Mouse (Mus musculus) urinary bladder, postnatal 10 days (tissue): ENCODE measurements around the gene Lcn8.
A peak's percentile ranks its signal among the peaks of the same experiment; 100 is the strongest.

Experiments used
- DNase-seq: peaks from one replicate; pipeline ENCODE4 v3.0.0; 2022; ENCODE audit warnings: low spot score

The Lcn8 gene

DNA sequence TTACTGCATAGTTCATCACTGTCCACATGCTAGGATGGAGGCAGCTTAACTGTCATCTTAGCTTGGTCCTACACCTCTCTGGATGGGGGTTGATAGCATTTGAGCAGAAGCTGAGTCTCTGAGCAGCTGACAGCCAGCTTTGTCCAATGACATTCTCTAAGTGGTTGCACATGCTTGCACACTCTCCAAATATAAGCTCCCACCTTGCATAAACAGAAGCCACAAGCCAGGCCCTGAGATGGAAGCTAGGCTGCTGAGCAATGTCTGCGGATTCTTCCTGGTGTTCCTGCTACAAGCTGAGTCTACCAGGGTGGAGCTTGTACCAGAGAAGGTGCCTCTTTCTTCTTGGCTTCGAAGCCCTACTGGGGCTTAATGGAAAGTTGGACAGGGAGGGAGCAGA lies at the start of gene Lcn8:
TSS of gene Lcn8 (plus strand) at position 219 of the 400 bp plus-strand sequence.
- DNase-seq: no peak

DNA sequence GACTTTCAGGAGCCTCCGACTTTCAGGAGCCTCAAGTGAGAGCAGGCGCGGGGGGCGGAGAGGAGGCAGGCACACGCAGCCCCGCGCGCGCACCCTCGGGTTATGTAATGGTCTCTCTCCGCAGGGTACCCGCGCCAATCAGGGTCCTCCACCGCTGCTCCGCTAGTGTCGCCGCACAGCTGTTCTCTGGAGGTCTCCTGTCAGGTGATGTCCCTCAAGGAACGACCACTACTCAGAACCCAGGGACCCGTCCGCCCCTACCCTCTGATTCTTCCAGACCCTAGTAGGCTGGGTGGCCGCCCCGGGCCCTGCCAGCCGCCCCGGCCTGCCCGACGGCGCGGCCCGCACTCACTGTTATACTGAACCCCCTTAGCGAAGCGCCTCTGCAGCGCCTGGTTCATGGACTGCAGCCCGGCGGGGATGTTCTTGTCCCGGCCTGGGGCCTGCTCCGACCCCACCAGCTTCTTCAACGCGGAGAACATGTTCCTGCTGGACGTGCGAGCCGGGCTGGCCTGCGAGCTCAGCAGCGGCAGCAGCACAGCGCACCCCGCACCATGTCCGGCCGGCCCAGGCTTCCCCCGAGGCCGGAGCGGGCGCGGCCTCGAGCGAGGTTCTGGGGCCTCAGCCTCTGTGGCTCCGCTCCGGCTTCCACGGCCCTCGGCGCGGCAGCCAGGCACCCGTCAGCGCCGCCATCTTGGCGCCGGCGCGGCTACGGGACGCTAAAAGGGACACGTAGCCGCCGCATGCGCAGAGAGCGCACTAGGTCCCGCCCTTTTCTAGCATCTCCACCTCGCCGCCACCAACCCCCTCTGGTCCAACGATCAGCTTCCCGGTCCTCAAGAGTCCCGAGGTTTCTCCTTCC lies 44.9 kb upstream of the Lcn8 start, which contains the start of gene Rabl6:
TSS of gene Rabl6 (minus strand) at position 761 of the 862 bp plus-strand sequence.
- DNase-seq: peak; percentile 51

DNA sequence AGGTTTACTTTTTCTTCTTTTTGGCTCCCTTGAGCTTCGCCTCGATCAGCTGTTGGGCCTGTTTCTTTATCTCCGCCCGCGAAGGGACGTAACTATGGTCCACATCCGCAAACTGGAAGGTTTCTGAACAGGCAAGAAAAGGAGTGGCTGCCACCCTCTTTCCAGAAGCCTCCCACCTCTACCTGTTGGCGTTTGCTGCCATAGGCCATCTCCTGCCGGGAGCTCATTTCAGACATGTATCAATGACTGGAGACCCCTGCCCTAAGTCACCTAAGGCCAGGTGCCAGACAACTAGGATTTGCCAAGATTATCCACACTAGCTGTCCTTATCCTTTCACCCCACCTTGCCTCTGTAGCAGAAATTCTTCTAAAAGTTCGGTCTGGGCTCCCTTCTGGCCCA lies 44.2 kb upstream of the Lcn8 start:
- no peak for DNase-seq

DNA sequence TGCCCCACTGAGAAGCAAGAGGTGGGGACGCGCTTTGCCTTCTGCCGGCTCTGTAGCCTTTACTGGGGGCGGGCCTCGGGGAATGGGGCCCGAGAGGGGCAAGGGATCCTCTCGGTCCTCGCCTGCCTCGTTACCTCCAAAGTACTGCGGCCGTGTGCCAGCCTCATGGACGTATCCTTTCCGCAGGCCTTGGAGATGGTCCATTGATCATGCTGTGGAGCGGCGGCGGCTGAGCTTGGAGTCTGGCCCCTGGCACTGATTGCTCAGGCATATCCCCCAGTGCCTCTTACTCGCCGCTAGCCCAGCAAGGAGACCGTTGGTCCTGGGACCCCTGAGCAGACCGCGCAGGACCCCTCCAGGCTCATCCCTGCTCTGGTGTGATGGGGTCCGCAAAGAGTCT lies 36.5 kb upstream of the Lcn8 start:
- DNase-seq: no peak

DNA sequence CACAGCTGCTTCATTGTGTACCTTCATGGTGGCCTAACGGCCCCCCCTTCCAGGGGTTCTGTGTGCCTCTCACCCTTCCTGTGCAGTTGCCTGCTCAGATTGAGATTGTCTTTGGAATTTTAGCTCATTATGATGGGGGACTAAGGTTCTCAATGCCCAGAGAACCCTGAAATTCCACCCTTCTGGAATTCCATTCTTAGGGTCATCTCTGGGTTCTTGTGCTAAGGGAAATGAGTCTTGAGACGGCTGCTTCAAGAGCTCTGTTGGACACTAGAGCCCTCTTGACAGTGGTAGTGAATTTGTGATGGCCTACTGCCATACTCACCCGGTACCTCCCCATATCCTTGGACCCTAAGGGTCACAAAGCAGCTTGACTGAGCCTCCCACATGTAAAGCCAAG lies 35.3 kb upstream of the Lcn8 start, which contains the start of gene Ccdc183:
TSS of gene Ccdc183 (minus strand) at position 101 of the 400 bp plus-strand sequence.
- DNase-seq: no peak

DNA sequence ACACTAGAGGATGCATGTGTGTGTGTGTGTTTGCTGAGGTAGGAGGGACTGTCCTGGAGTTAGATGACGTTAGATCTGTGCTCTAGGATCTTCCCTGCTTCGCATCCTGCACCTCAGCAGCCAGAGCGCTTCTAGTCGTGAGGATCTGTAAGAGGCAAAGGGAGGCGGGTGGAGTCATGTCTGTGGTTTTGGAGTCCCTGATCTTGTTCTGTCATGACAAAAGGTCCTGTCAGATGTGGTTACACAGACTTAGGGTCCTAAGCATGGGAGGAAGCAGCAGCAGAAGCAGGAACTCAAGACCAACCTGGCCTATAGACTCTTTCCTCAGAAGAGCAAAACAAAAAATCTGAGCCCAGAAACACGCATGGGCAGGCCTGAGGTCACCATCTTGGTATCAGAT lies 32.5 kb upstream of the Lcn8 start:
- DNase-seq: no peak

DNA sequence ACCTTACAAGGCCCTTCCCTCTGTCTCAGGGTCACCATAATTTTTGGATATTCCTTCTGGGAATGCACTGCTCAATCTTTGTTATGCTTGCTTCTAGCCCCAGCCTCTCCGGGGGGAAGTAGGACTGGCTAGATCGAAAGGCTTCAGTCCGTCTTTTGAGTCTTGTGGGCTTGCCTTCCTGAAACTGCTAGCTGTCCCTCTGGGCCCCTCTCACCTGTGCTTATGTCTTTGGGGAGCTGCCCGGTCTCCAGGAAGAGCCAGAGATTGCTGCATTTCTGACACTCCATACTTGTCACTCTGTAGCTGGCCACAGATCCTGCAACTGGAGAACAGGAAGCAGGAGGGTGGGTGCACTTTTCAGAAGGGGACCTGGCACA lies 32.1 kb upstream of the Lcn8 start:
- DNase-seq: no peak

DNA sequence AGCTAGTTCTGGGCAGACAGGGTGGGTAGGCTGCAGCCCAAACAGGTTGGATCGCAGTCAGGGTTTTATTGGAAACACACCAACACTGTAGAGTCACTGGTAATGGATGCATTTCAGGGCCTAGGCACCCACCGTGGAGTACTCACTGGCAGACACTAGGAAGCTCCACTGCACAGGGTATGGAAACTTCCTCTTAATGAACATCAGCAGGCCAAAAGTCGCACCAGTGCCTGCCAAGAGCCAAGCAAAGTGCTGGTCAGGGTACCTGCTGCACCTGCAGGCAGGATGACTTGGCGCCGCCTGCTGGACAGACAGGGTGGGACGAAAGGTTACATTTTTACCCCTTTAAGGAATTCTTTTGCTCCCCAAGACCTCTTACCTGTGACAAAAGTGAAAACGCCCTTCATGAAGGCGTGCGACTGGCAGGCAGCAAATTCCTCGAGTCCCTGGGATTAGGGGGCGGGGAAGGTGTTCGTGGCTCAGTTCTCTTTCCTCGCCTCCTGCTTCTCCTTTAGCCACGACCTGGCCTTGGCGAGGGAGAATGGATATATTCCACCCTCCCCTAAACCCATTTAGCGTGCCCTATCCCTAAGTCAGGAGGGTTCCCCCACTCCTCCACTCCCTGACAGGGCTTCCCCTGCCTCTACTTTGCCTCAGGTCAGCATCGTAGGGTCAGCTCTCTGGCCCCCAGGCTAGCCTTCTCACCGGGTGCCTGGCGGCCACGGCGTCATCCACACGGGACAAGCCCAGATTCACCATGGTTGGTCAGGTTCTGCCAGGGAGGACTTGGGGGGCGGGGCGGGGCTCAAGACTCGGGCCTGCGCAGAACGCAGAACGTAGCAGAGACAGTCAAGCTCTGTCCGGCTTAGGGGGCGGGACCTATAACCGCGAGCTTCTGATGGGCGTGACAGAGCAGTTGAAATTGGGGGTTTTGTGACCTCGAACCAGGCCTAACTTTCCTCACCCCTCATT lies 31.4 kb upstream of the Lcn8 start, which contains the start of gene Tmem141:
TSS of gene Tmem141 (minus strand) at position 777 of the 972 bp plus-strand sequence.
- peak; percentile 67 for DNase-seq

DNA sequence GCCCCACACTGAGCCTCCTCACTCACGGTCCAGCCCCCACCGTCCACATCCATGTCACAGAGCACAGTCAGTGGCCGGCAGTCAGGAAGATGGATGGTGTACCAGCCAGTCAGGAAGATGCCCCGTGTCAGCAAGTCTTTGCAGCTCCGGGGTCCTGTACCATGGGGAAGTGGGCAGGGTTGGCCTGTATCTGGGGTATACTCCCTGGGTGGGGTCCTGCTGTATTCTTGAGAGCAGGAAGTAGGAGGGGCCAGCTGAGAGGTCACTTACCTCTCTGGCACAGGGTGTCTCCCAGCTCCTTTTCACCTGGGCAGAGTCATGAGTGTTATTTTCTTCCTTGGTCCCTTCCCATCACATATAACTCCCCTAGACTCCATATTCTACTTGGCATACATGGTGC lies 26.9 kb upstream of the Lcn8 start:
- DNase-seq: no peak

DNA sequence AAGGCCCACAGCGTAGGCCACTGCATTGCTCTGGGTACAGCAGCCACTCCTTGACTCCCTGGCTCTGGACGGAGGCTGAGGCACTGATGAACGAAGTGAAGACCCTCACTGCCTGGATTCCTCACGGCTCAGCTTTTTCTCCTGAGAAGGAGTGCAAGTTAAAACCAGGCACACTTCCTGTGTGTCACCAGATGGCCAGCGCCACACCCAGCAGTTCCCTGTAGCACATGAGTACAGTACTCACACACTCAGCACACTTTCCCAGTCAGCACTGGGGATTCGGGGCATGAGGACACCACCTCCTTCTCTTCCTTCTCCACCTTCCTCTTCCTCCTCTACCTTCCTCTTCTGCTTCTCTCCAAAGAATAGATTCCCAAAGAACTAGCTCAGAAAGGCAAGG lies 25.1 kb upstream of the Lcn8 start, which contains the start of gene Fcna:
TSS of gene Fcna (minus strand) at position 220 of the 400 bp plus-strand sequence.
- no peak for DNase-seq

DNA sequence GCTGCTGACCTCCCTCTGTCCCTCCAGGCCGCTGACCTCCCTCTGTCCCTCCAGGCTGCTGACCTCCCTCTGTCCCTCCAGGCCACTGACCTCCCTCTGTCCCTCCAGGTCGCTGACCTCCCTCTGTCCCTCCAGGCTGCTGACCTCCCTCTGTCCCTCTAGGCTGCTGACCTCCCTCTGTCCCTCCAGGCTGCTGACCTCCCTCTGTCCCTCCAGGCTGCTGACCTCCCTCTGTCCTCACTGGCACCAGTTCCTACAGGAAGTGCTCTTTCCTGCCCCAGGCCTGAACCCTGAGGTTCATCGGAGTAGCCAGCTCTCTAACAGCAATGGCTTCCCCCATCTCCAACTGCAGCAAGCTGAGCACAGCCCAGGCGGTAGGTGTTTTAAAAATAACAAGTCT lies 24.2 kb upstream of the Lcn8 start:
- DNase-seq: no peak

DNA sequence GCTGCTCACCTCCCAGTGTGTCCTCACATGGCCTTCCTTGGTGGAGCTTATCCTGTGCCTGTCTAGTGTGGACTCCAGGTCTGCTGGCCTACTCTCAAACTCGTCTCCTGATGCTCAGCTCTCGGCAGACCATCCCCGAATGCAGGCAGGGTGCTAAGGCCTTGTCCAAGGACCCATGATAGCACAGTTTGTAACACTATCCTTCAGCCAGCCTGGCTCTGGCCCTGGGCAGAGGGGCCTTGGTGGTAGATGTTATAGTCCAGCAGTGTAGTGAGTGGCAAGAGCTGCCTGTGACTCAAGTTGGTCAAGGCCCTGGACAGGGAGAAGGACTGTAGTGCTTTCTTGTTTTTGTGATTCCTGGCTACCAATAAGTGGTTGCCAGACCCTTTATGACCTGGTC lies 19.3 kb upstream of the Lcn8 start:
- DNase-seq: no peak

DNA sequence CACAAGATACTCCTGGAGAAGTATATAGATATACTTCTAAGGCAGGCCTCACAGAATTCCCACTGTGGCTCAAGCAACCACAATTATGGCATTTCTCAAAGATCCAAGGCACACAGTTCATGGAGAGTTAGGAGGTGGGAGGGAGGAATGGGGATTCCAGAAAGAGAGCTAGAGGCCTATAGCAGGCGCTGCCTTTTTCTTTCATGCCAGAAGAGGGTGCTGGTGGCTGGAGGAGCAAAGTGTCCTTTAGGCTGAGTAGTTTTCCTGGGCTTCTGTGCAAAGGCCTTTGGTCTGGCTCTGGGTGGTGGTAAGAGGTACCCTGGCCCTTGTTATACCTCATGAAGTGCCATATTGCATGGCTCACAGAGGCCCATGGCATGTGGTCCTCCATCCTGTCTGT lies 18.9 kb upstream of the Lcn8 start:
- DNase-seq: no peak

DNA sequence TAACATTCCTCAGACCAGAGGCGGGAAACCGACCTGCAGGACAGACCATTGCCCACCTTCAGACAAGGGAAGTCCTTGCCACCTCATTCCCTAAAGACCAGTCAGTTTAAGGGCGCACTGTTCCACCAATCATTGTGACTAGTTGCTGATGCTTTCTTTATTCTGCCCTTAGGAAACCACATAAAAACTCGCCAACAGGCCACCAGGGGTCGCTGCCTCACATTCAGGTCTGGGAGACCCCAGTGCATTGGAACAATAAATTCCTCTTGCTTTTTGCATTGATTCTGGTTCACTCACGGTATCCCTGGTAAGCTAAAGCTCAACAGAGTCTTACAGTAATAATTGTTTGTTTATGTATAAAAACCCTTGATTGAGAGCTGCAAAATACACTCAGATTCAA lies 13.0 kb upstream of the Lcn8 start:
- no peak for DNase-seq

DNA sequence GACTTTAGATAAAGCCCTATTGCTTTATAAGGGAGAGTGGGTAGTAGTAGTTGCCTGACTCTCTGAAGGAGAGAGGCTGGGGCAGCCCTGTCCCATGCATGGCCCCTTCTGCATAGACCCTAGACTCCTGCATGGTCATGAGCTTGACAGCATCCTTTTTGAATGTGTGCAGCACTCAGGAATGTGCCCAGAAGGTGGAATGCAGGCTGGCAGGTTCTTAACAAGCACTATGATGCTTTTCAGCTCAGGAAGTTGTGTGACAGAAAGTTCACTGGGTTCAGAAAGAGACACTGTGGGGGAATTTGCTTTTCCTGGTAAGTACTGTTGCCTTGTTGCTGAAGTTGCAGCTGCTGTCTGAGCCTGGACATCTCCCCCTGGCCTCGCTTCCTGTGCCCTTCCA lies 1.6 kb downstream of the Lcn8 start:
- no peak for DNase-seq

DNA sequence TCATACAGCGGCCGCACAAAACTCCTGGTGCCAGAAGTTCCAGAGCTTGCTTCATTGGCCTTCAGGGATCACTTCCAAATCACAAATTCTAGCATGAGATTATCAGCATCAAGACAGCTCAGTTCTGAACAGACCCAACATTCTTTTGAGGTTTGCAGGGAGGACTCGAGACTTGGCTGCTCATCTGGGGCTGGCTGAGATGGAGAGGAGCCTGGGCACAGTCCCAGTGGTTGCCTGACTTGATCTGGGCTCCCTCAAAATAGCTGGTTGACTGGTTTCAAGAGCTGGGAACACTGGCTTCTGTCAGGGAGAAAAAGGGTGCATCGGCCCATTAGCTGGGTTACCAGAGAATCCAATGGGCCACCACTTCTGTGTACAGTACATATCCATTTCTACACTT lies 3.8 kb downstream of the Lcn8 start:
- no peak for DNase-seq

DNA sequence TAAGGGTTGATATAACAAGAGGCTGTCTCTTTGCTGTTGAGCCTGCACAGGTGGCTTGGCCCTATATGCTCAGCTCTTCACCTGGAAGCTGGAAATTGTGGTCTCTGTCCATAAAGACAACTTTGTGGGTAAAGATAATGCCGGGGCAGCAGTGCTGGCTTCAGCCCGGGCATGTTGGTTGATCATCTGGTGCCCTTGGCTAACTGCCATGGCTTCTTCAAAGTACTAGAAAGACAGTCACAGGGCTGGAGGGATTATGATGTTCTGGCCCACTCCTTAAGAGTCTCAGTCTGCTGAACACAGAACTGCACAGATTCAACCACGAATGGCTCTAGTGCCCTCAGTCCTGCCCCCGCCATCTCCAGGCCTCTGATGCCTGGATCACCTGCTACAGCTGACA lies 4.3 kb downstream of the Lcn8 start:
- no peak for DNase-seq

DNA sequence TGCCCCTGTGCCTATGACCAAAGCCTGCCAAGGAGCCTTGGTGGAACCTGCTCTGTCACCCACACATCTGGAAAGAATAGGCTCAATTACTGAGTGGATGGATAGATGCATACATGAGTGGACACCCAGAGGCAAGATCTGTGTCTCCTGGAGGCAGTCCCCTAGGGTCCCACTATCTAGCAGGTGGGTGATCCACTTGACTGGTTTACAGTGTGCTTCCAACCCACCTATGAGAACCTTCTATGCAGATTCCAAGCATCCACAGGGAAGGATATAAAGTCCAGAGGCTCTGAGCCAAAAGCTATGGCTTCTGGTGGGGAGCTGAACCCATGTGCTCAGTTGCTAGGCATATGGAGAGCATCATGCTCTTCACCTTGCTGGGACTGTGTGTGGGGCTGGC lies 4.7 kb downstream of the Lcn8 start, which contains the start of gene Lcn5:
TSS of gene Lcn5 (plus strand) at position 301 of the 400 bp plus-strand sequence.
- no peak for DNase-seq

DNA sequence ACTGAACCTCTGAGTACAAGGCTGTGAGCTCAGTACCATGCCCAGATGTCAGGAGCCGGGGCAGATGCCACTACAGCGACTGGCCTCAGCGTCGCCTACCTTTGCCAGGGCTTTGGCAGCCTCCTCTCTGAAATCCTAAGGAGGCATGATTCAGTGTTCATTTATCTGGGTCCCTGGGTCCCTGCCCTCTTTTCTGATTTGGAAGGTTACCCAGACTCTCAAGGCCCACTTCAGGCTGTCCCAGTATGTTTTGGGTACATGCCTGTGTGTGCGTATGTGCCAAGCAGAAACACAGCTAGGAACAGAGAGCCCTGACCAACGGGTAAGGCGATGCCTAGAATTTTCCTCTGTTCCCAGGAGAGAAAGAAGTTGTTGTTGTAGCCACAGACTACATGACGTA lies 7.4 kb downstream of the Lcn8 start:
- no peak for DNase-seq

DNA sequence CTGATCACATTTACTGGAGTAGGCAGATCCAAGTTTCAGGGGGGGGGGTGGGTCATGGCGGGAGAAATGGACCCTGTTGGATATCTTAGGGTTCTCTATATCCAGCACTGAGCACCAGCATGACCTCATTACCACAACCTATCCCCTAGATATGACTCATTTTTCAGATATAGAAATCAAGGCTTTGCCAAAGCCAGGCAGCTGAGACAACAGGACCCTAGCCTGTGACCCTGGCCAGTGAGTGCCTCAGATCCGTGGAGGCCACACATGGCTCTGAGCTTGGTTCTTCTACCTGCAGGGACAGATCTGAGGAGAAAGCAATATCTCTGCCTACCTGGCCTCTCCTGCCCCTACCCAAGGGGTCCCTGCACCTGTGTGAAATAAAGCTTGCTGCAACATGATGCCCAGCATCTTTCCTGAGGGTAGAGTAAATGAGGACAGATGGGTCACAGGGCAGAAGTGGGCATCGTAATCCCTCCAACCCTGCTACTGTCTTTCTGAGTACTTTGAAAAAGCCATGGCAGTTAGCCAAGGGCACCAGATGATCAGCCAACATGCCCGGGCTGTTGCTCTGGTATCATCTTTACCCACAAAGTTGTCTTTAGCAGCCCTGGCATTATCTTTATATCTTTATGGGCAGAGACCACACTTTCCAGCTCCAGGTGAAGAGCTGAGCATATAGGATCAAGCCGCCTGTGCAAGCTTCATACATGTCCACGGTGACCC lies 8.5 kb downstream of the Lcn8 start:
- no peak for DNase-seq

DNA sequence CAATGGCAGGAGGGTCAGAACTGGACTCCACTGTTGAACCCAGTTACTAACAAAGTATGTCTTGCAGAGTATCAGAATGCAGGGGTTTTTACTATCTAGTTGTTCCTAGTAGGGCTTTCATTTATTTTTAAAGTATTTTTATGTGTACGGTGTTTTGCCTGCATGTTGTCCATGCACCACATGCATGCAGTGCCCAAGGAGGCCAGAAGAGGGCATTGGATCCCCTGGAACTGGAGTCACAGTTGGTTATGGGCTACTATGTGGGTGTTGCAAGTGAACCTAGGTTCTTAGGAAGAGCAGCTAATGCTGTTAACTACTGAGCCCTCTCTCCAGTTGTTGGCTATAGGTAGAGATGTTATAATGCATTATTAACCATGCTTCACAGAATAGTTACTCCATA lies 10.6 kb downstream of the Lcn8 start:
- no peak for DNase-seq

DNA sequence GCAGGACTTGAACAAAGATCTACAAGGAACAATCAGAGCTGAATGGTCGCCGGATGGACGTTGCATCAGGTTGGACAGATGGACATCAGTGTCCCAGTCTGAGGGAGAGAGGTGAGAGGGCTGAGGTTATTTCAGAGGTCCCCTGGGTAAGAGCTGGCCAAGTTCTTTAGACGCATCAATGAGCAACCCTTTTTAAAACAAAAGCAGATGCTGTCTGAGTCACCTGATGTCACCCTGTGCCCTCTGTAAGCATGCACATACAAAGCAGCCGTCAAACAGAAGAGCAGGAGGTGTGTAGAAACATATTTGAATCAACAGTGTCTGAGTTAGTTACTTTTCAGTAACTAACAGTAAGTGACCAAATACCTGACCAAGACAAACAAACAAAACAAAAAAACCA lies 11.2 kb downstream of the Lcn8 start:
- no peak for DNase-seq
